Mouse (Mus musculus) heart, postnatal 4 days (tissue): ENCODE measurements around the gene Cacnb4. TPM values are rescaled to one million over a fixed set of nuclear protein-coding genes. Genes with fewer than 3 reads are reported as not detected.
A peak's percentile ranks its signal among the peaks of the same experiment; 100 is the strongest.

ENCODE experiments used
- DNase-seq: peaks from one replicate; pipeline ENCODE4 v3.0.0; 2021
- total RNA-seq, 2 experiments: library from RNA; stranded (reverse); gene quantifications; 2 replicates each; pipeline ENCODE4 v1.2.3; 2021

Gene Cacnb4
- total RNA-seq, 2 experiments from 2014 or later, result 0.72 to 1.0 TPM

DNA sequence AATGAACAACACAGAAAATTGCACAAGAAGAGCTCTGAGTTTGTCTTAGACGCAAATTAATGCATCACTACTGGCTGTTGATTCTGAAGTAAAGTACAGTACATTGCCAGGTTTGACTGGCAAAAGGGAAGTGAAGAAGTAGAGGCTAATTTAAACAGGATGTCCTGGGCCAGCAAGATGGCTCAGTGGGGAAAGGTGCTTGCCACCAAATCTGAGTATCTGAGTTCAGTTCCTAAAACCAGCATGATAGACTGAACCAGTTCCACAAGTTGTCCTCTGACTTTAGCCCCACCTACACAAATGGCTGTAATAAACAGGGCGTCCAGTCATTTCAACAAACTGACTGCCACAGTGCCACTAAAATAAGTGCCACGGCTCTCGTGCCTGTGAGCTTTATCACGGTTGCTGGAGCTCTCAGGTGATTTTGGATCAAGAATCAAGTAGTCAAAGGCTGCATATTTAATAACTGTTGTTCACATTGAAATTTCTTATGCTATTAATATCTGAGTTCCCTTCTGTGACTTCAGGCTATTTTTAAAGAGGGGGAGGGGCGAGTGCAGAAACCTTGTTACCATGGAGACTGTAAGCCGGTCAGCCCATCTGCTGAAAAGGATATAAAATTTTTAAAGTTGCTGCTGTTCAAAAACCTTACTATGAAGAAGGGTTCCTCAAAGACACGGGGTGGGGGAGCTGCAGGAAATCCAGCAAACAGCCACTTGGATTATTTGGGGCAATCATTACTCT lies 29.2 kb downstream of the Cacnb4 start:
- DNase-seq, result no peak

DNA sequence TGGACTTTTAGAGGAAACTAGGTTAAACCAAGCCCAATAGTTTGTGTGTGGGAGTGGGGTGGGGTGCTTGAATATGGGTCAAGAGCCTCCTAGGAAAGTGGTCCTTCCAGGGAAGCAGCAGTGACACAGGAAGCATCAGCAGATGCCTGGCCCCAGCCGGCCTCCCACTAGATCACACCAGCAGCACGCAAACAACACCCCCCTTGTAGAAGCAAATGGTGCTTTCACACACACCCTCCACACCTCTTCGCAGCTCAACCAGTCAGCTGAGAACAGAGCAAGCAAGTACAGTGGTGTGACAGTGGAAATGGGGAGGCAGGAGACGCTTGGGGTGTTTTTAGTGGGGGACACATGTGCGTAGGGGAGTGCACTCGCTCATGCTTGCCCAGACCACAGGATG lies 33.0 kb downstream of the Cacnb4 start:
- DNase-seq, result no peak

DNA sequence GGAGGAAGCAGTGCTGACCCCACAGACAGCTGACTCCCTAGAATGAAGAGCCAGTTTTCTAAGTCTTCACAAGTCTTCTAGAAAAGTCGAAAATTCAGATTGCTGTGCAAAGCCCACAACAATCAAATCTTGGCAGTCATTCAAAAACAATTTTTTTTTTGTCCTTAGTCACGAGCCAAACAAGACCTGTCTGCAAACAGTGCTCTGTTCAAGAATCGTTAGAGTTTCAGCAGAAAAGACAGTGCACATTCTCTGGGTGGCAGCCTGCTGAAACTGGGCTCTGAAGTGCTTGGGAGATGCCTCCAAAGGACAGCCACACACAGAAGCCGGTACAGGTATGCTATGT lies 37.1 kb downstream of the Cacnb4 start:
- no peak for DNase-seq

DNA sequence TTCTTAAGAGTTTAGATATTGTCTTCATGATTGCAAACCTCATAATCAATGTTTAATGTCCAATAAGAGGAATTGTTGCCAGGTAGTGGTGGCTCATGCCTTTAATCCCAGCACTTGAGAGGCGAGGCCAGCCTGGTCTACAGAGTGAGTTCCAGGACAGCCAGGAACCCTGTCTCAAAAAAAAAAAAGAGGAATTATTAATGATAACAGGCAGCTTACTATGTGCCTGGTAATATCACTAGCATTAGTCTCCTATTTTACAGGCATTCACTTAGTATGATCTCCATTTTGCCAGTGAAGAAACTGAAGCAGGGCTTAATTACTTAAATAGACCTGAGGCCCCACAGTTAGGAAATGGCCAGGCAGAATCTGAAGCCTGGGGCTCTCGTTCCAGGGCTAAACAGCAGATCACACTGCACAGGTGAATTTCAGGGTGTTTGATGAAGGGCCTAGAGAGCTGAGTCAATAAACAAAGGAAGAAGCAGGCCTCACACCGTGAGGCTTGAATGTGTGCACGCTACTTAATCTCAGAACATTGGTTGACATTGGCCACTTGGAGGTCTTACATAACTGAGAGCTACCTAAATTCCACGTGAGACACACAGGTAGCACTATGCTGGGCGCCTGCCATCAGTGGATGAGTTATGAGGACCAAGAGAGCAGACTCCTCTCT lies 37.6 kb downstream of the Cacnb4 start:
- no peak for DNase-seq

DNA sequence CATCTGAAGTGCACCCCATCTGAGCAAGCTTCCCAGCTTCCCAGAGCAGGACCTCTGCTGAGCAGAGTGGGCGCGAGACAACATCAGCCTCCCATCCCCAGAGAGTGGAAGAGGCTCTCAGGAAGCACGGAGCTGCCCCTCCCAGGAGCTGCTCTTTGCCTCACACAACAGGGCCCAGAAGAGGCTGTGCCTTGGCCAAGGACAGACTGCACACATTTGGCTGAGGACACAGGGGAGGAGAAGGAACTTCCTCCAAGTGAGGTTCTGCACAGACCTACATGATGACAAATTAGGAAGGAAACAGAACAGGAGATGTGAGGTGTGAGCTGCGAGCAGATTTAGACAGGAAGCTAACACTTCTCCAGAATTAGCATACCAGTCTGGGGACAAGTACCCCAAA lies 38.4 kb downstream of the Cacnb4 start:
- no peak for DNase-seq

DNA sequence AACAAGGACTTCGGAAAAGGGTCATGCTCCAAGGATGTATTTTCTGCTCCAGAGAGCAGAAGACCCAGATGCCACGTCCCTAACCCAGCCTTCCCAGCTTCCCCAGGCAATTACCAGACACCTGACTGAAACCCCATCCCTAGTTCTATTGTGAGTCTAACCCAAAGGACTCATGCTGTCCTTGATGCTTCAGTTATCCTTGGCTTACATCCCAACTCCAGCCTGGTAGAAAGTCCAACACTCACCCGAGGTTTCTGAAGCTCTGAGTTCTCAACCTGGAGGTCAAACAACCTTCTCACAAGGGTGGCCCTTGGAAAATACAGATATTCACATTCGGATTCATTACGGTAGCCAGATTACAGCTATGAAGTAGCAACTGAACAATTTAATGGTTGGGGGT lies 40.6 kb downstream of the Cacnb4 start:
- no peak for DNase-seq

DNA sequence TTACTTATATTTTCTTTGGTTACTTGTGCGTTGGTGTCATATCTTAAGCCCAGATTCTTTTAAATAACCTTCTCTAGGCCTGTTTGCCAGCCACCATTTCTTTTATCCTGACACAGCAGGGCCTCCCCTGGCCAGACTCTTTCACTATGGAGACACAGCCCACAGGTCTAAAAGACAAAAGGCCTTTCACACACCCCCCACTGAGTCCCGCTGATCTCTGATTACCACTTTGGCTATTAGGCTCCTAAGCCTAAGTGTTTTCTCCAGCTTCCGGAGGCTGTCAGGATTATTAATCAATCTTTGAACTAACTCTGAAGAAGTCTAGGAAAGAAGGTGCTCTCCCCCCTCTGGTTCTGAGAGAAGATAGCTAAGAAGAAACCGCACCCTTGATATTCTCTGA lies 41.3 kb downstream of the Cacnb4 start:
- DNase-seq, result no peak

DNA sequence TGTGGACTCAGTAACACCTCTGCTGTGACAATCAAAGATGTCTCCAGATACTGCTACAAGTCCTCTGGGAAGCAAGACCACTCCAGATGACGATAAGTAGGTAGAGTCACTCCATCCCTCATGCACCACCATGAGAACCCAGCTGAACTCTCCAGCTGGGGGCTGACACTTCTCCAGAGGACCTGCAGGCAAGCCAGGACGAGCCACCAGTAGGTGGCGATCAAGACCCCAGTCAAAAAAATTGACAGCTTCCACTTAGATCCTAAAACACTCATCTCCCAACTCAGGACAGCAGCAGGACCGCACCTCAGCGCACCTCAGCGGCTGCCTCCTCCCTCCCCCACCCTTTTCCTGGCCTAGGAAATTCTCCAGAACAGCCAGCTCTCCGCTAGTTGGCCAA lies 43.8 kb downstream of the Cacnb4 start:
- DNase-seq, result peak; percentile 82

DNA sequence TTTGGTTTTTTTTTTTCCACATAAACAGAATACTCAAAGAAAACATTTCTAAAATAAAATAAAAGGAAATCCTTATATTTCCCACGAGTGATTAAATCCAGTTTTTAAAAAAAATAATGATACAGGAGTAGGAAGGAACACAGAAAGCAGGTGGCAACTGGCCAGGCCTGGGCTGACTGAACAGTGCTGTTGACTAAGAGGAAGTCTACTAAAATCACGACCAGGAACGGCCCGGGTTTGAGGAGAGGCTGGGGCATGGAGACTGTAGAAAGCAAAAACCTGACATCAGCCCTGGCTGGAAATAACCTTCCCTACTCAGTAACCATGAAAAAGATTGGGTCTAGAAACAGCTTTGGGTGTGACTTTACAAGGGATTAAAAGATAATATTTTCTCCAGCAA lies 48.4 kb downstream of the Cacnb4 start:
- DNase-seq, result peak; percentile 32

DNA sequence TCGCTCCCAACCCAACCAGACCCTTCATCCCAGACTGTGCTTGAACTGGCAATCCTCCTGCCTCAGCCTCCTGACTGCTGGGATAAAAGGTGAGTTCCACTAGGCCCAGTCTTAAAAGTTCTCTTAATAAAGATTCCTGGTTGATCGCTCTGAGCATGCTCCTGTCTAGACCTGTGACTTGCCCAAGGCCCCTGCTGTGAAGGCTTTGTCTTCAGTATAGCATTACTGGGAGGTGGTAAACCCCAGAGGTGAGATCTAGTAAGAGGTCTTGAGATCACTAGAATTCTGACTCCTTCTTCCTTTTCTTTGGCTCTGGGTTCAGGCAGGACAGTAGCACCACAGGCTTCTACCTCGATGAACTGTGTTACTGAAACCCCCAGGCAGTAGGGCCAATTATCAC lies 50.4 kb downstream of the Cacnb4 start:
- DNase-seq, result no peak

DNA sequence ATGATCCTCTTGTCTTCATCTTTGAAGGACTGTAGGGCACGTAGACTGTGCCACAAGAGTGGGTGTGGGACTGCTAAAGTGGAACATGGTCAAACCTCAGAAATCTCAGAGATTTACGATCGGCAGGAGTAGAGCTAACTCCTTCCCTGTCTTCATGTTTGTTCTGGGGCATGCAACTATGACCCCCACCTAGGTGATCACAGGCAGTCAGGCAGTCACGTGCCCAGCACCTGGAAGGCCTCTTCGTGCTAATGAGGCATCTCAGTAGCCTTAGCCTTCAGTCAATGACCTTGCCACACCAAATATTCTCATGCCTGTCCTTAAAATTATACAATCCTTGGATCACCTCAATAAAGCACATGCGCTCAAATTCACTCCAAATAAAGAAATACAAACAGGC lies 50.9 kb downstream of the Cacnb4 start:
- DNase-seq, result no peak

DNA sequence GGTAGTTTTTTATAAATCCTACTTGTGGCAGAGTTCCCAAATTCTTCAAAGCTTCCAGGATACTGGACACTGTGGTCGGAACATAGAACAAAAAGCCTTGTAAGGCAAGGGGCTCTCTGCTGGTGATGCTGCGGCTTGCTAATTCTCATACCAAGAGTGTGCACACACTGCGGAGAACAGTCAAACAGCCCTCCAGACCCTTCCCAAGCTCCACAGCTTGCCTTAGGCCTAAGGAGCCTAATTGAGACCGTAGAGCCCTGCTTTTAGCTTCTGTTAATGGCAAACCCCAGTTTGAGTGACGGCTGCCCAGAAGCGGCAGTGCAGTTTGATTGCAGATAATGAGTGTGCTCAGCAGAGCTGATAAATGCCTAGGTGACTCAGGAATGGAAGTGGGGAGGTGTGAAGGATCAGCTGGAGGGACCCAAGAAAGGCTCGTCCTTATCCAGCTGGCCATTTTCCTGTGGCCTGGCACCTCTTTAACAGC lies 52.7 kb downstream of the Cacnb4 start:
- peak; percentile 20 for DNase-seq

DNA sequence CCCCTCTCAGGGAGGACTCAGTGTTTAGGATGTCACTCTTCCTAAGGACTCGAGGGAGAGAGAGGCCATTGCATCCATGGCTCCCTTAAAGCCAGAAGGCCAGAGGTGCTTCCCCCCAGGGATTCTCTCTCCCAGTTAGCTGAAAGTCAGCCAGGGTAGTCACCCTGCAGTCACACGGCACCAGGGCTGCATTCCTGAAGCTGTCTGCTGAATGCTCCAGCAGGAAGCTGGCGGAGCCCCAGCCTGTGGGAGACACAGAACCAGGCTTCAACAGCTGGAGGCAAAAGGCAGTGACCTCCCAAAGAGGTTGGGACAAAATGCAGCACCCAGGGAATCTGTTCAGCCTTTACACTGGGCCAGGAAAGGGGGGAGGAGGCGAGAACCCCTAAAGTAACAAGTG lies 53.2 kb downstream of the Cacnb4 start:
- DNase-seq, result peak; percentile 81

DNA sequence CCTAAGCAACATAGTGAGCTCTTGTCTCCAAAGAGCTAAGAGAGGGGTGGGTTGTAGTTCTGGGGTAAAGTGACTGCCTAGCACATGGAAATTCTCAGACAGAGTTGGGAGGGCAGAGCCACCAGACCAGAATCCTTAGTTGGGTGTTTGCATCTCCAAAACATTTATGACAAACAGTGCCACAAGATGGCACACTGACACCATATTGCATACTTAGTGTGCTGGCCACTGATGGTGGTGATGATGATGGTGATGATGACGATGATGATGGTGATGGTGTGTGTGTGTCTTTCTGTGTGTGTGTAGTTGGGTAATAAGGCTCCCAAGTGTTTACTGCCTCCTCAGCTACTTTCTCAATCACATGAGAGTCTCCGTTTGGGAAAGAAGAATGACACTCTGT lies 54.0 kb downstream of the Cacnb4 start:
- peak; percentile 11 for DNase-seq

DNA sequence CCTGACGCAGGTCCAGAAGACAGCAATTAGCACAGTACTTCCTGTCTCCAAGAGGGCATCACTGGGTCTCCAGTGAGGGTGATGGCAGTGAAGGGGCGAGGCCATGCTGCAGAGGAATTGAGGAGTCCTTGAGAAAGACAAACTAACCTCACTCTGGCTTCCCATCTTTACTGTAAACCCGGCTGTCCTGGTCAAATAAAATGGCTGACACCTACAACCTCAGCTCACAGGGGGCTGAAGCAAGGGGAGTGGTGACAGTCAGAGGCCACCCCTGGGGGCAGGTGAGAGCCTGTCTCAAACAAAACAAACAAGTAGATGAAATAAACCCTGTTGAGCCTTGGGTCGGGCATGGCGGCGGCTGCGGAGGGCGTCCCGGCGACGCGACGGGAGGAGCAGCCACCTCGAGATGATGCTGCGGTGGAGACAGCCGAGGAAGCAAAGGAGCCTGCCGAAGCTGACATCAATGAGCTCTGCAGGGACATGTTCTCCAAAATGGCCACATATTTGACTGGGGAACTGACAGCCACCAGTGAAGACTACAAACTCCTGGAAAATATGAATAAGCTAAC lies 57.1 kb downstream of the Cacnb4 start:
- DNase-seq, result peak; percentile 9

DNA sequence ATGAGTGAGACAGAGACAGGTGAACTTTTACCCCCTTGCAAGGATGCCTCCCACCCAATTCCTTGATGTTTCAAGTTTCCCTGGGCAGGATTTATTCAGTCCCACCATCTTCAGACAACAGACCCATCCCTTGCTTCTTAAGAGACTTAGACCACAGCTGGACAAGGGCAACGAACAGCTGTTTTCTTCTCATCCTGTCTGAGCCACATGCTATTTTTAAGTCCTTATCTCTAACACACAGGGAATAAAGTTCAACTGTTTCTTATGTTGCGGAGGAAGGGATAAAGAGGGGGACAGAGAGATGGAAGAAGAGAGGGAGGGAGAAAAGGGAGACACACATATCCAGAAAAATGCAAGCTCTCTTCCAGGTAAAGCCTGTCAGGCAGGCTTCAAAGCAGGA lies 57.8 kb downstream of the Cacnb4 start:
- no peak for DNase-seq

DNA sequence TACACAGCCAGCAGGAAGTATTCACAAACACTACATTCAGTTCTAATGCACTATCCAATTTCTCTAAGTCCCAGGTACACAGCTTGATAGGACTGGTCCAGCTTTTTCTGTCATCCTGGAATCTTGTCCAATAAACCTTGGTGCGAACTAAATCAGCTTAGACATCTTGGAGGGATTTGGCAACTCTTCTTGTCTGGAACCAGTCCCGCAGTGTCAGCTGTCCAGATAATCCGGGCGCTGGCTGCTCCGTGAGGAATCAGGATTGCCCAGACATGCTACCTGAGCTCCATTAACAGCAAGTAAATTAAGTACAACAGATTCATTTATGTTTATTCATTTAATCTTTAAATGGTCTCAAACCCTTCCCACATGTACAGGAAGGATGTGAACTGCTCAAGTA lies 61.2 kb downstream of the Cacnb4 start:
- DNase-seq, result no peak

DNA sequence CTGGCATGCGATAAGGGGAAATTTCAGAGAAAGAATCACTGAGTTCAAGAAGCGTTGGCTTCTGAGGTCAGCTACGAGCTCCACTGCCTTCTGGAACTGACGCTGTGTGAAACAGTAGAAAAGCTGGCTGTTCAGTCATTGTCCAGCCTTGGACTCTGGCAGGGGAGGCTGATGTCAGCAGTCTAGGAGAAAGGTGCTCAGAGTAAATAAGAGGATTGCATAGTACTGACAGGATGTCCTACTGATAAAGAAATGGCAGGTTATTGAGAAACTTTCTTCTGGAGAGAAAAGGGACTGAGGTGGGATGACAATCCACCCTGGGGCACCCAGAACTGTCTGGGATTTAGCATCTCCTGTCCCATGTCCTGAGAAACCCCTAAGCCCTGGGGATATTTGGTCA lies 62.7 kb downstream of the Cacnb4 start:
- DNase-seq, result no peak

DNA sequence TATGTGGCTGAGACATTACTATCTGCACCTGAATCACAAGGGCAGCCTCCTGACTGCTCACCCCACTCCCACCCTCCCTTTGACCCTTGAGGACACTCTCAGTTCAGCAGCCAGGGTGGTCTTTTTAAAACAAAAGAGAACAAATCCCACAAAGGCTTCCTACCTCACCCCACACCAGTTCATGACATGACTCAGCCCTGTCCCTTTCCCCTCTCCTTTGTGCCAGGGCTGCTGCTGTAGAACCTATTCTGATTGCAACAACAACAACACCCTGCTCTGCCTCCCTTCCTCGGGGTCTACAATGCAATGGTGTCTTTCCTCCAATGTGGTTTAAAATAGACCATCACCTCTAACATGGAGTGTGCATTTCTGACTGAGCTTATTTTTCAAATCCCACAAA lies 67.1 kb downstream of the Cacnb4 start:
- no peak for DNase-seq

DNA sequence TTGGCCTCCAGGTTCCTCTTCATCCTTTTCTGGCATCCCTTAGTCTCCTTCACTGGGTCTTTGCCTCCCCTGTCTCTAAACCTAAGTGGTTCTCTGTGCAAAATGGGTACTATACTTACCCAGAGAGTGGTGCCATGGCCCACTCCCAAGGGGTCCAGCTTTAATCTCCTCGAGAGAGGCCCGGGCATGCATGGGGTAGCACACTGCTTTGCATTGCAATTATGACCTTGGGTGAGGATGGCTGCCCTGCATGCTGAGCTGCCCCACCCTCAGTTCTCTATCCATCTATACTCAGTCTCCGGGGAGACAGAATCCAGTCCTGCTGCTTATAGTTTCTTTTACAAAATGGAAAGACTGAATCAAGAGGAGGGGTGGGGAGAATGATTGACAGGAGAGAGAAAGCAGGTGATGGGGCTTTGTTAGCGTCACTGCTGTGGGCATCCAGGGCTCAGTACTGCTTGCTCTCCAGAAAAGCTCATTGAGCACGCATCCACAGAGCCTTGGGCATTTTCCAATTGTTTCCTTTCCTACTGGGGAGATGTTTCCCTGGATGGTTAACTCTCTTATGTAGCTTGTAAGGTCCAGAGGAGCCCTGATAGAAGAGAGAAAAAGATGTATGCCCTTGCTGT lies 68.7 kb downstream of the Cacnb4 start:
- DNase-seq, result no peak

DNA sequence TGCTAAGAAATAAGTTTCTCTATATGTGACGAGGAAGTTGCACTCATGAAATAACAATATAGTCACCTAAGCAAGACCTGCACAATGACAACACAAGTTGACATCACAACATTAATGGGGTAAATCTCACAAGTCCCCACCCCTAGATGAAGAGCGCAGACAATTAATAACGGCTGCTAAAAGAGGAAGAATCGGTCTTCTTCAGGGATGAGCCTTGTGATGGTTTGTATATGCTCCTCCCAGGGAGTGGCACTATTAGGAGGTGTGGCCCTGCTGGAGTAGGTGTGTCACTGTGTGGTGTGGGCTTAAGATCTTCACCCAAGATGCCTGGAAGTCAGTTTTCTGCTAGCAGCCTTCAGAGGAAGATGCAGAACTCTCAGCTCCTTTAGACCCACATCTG lies 70.3 kb downstream of the Cacnb4 start:
- DNase-seq, result no peak

DNA sequence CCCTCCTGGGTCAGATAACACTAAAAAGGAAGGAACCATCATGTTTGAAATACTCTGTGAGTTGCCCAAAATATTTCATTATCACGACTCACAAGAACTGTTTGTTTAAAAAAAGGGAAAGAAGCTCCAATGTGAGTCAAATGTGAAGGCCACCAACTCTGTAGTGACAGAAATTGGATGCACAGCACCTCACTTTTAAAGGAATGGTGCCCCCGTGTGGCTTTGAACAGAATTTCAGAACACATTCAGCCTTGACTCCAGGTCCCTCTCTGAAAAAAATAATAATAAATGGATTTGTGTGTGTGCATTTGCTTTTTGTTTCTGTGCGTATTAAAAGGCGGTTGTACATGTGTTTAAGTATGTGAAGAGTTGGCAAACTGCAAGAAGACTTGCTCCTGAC lies 71.3 kb downstream of the Cacnb4 start:
- DNase-seq, result peak; percentile 83

DNA sequence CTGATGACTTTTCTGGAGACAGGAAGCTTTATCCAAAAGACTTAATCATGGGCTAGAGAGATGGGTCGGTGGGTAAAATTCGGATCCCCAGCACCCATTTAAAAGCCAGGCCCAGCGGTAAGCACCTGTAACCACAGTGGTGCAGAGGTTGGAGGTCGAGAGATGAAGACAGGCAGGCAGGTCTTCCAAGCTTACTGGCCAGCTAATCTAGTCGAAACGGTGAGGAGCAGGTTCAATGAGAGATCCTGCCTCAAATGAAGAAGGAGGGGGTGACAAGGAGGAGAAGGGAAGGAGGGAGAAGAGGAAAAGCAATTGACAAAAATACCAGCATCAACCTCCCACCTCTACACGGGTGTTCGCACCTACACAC lies 72.0 kb downstream of the Cacnb4 start:
- DNase-seq, result no peak
